Mouse (Mus musculus): ENCODE results near the gene Elp1. TPM values are rescaled to one million over a fixed set of nuclear protein-coding genes. Genes with fewer than 3 reads are reported as not detected.

Gene Elp1
- polyA plus RNA-seq, 1 experiment: 23.5 TPM

DNA sequence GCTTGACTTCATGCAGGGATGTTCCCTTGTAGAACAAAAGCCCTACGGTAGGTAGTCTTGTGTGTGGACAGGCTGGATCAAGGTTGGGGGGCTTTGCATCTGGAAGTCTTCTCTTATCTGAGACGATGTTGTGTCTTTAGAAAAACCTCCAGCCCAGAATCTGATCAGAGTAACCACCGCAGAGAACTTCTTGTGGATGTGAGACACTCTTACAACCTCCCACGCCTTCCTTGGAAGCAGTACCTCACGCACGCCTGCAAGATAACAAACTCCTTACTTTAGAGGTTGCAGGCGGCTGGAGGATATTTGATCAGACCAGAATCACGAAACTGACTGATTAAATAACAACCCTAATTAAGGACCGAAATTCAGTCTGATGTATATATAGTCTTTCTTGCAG is 81.7 kb downstream of the Elp1 start:
- TF ChIP-seq SRF (IDR thresholded peaks at IDR 0.05; ENCODE audit: control insufficient read depth, insufficient read length, low read depth) (no peak), MAX (IDR thresholded peaks at IDR 0.05; ENCODE audit: low read depth) (no peak), CEBPB (IDR thresholded peaks at IDR 0.05; ENCODE audit: insufficient read depth, poor library complexity, severe bottlenecking) (no peak), MYOG (IDR thresholded peaks at IDR 0.05; ENCODE audit: control insufficient read depth in 1 of 3, insufficient read depth in 1 of 3, insufficient read length in 2 of 3, low read depth in 2 of 3) (no peak), USF1 (IDR thresholded peaks at IDR 0.05; ENCODE audit: low read depth) (no peak), MYOD1 (IDR thresholded peaks at IDR 0.05; ENCODE audit: control insufficient read depth in 1 of 3, insufficient read length in 2 of 3, low read depth in 2 of 3) (no peak)
- no peaks in the 10 kb centered on the region for H3K79me2 ChIP-seq (ENCODE audit: control insufficient read depth, insufficient read depth)
- H3K36me3 ChIP-seq (ENCODE audit: control insufficient read depth, insufficient read depth): no peaks in the 10 kb centered on the region
- H3K4me2 ChIP-seq (ENCODE audit: low read depth): no peak overlapping the region
- H3K4me3 ChIP-seq: no peak overlapping the region
- no peak overlapping the region for H3ac ChIP-seq (ENCODE audit: control insufficient read depth, insufficient read length)
- no peaks in the 10 kb centered on the region for H3K27me3 ChIP-seq (ENCODE audit: control insufficient read depth, insufficient read depth, insufficient read length)

DNA sequence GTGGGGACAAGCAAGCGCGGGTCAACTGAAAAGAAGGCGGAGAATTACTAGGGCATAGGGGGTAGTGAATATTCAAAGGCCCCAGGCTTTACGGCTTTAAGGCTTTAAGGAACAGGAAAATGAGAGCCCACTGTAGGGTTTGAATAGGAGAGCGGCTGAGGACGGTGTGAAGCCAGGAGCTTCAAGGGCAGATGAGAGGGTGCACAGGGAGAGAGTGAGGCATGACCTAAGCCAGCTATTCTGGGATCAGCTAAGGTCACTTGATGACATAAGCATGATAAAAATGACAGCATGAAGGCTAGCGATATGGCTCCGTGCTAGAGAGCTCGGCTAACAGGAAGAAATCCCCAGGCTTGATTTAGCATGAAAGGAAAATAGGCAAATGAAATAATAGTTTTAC is 82.7 kb downstream of the Elp1 start:
- TF ChIP-seq CEBPB (IDR thresholded peaks at IDR 0.05; ENCODE audit: insufficient read depth, poor library complexity, severe bottlenecking) (no peak), SRF (IDR thresholded peaks at IDR 0.05; ENCODE audit: control insufficient read depth, insufficient read length, low read depth) (no peak), MYOG (IDR thresholded peaks at IDR 0.05; ENCODE audit: control insufficient read depth in 1 of 3, insufficient read depth in 1 of 3, insufficient read length in 2 of 3, low read depth in 2 of 3) (no peak), POLR2A (IDR thresholded peaks at IDR 0.05; ENCODE audit: insufficient read length, low read depth) (no peak), E2F4 (IDR thresholded peaks at IDR 0.05; ENCODE audit: insufficient read depth) (no peak), POLR2AphosphoS2 (IDR thresholded peaks at IDR 0.05; ENCODE audit: insufficient read length, low read depth) (no peak), TCF3 (IDR thresholded peaks at IDR 0.05; ENCODE audit: insufficient read length, low read depth) (no peak), USF1 (IDR thresholded peaks at IDR 0.05; ENCODE audit: low read depth) (no peak), TCF12 (IDR thresholded peaks at IDR 0.05; ENCODE audit: insufficient read depth, poor library complexity, severe bottlenecking) (no peak)
- Histone ChIP-seq H3K27me3 (ENCODE audit: control insufficient read depth, insufficient read depth, insufficient read length) (no peaks in the 10 kb centered on the region), H3K36me3 (ENCODE audit: control insufficient read depth, insufficient read depth) (no peaks in the 10 kb centered on the region), H3K4me2 (ENCODE audit: low read depth) (no peak overlapping the region), H3K79me2 (ENCODE audit: control insufficient read depth, insufficient read depth) (no peaks in the 10 kb centered on the region), H3K4me3 (no peak overlapping the region), H3ac (ENCODE audit: control insufficient read depth, insufficient read length) (no peak overlapping the region)

GRCm38 (mm10) chr4:56718573-56719442 is 83.3 kb downstream of the Elp1 start:
- no peak for TF ChIP-seq MYOD1 (IDR thresholded peaks at IDR 0.05; ENCODE audit: control insufficient read depth in 1 of 3, insufficient read length in 2 of 3, low read depth in 2 of 3)
- no peak for TF ChIP-seq TCF12 (IDR thresholded peaks at IDR 0.05; ENCODE audit: insufficient read depth, poor library complexity, severe bottlenecking)
- no peak overlapping the region for H3K4me2 ChIP-seq (ENCODE audit: low read depth)

DNA sequence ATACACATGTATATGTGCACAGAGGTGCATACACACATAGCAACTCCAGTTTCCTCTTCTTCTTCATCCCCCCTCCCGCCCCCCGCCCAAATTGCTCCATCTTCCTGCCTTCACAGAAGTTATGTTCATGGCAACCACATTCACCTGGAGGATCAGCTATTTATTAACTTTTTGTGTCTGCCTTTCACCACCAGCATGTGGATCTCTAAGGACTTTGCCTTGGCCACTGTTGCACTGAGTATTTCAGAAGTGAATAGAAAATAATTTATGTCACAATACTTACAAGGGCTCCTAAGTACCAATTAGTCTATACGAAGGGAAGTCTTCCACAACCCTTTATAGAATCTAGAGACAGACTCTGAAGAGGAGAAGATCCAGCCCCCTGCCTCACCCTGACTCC is 84.2 kb downstream of the Elp1 start:
- Histone ChIP-seq H3K79me2 (ENCODE audit: control insufficient read depth, insufficient read depth) (no peaks in the 10 kb centered on the region), H3K4me2 (ENCODE audit: low read depth) (no peak overlapping the region), H3K36me3 (ENCODE audit: control insufficient read depth, insufficient read depth) (no peaks in the 10 kb centered on the region), H3K27me3 (ENCODE audit: control insufficient read depth, insufficient read depth, insufficient read length) (no peaks in the 10 kb centered on the region), H3K4me3 (no peak overlapping the region), H3ac (ENCODE audit: control insufficient read depth, insufficient read length) (no peak overlapping the region)
- TF ChIP-seq POLR2A (IDR thresholded peaks at IDR 0.05; ENCODE audit: insufficient read length, low read depth) (no peak), USF1 (IDR thresholded peaks at IDR 0.05; ENCODE audit: low read depth) (no peak), MYOG (IDR thresholded peaks at IDR 0.05; ENCODE audit: control insufficient read depth in 1 of 3, insufficient read depth in 1 of 3, insufficient read length in 2 of 3, low read depth in 2 of 3) (no peak), TCF3 (IDR thresholded peaks at IDR 0.05; ENCODE audit: insufficient read length, low read depth) (no peak), POLR2AphosphoS2 (IDR thresholded peaks at IDR 0.05; ENCODE audit: insufficient read length, low read depth) (no peak), REST (IDR thresholded peaks at IDR 0.05; ENCODE audit: insufficient read depth, insufficient read length) (no peak), MYOD1 (IDR thresholded peaks at IDR 0.05; ENCODE audit: control insufficient read depth in 1 of 3, insufficient read length in 2 of 3, low read depth in 2 of 3) (no peak), TCF12 (IDR thresholded peaks at IDR 0.05; ENCODE audit: insufficient read depth, poor library complexity, severe bottlenecking) (no peak)

More at GRCm38 (mm10) chr4:56718573-56719442, 83.3 kb downstream of the Elp1 start:
- Histone ChIP-seq H3ac (ENCODE audit: control insufficient read depth, insufficient read length) (no peak overlapping the region), H3K36me3 (ENCODE audit: control insufficient read depth, insufficient read depth) (no peaks in the 10 kb centered on the region), H3K79me2 (ENCODE audit: control insufficient read depth, insufficient read depth) (no peaks in the 10 kb centered on the region), H3K4me3 (no peak overlapping the region), H3K27me3 (ENCODE audit: control insufficient read depth, insufficient read depth, insufficient read length) (no peaks in the 10 kb centered on the region)

- TF ChIP-seq USF1 (IDR thresholded peaks at IDR 0.05; ENCODE audit: low read depth) (no peak), TCF12 (IDR thresholded peaks at IDR 0.05; ENCODE audit: insufficient read depth, poor library complexity, severe bottlenecking) (no peak), MYOD1 (IDR thresholded peaks at IDR 0.05; ENCODE audit: control insufficient read depth in 1 of 3, insufficient read length in 2 of 3, low read depth in 2 of 3) (no peak), POLR2AphosphoS2 (IDR thresholded peaks at IDR 0.05; ENCODE audit: insufficient read length, low read depth) (no peak), TCF3 (IDR thresholded peaks at IDR 0.05; ENCODE audit: insufficient read length, low read depth) (no peak), CEBPB (IDR thresholded peaks at IDR 0.05; ENCODE audit: insufficient read depth, poor library complexity, severe bottlenecking) (no peak), REST (IDR thresholded peaks at IDR 0.05; ENCODE audit: insufficient read depth, insufficient read length) (no peak), MYOG (IDR thresholded peaks at IDR 0.05; ENCODE audit: control insufficient read depth in 1 of 3, insufficient read depth in 1 of 3, insufficient read length in 2 of 3, low read depth in 2 of 3) (no peak), MAX (IDR thresholded peaks at IDR 0.05; ENCODE audit: low read depth) (no peak), POLR2A (IDR thresholded peaks at IDR 0.05; ENCODE audit: insufficient read length, low read depth) (no peak), SRF (IDR thresholded peaks at IDR 0.05; ENCODE audit: control insufficient read depth, insufficient read length, low read depth) (no peak), E2F4 (IDR thresholded peaks at IDR 0.05; ENCODE audit: insufficient read depth) (no peak)
- no peaks in the 10 kb centered on the region for H3K36me3 ChIP-seq (ENCODE audit: control insufficient read depth, insufficient read depth)
- no peaks in the 10 kb centered on the region for H3K79me2 ChIP-seq (ENCODE audit: control insufficient read depth, insufficient read depth)
These were observed 85.3 kb downstream of the Elp1 start for GRCm38 (mm10) chr4:56716801-56717200.

More at GRCm38 (mm10) chr4:56716801-56717200, 85.3 kb downstream of the Elp1 start:
- Histone ChIP-seq H3ac (ENCODE audit: control insufficient read depth, insufficient read length) (no peak overlapping the region), H3K27me3 (ENCODE audit: control insufficient read depth, insufficient read depth, insufficient read length) (no peaks in the 10 kb centered on the region), H3K4me2 (ENCODE audit: low read depth) (no peak overlapping the region), H3K4me3 (no peak overlapping the region)

Data from myocyte (in vitro differentiated cells).